17 mouse cellular contexts compared by ENCODE assay signal in the genomic region with DNA sequence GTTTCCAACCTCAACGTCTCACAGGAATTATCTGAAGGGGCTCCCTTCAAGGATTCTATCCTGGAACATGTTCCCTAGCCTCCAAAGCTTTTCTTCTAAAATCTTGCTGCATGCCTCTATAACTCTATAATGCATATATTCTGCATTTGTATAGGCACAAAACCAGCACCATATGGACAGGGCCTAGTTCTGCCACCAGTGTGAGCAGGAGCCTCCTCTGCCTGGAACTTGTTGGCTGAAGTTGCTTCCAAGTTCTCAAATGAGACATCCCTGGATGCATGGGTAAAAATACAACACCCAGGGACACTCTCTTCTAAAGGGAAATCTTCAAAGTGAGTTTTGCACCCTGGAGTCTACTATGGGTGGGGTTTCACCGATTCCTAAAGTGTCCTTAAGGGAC.
"Had no signal": no experiment of that assay in that cellular context is flagged by ENCODE, and none has a peak within 500 bp of the region (broad histone marks: within the 10 kb centered on the region; RNA-seq: fewer than 3 reads in every experiment).

No protein-coding gene starts in this region.

- H3K27ac ChIP-seq: midbrain, embryonic 10.5 days; midbrain, embryonic 12.5 days; neural tube, embryonic 13.5 days; neural tube, embryonic 15.5 days had no signal

- H3K27me3 ChIP-seq: midbrain, embryonic 12.5 days; neural tube, embryonic 13.5 days; neural tube, embryonic 15.5 days had no signal

- DNase-seq: lung, adult 18-20 months; lung, embryonic 14.5 days; lung, postnatal 10 days; lung, postnatal 4 days; midbrain, embryonic 14.5 days; retina, postnatal 1 day; right cerebral cortex, postnatal 14 days; right cerebral cortex, postnatal 4 days; spleen, adult 18-20 months; thymus, postnatal 14 days; thymus, postnatal 36 days had no signal

- H3K4me2 ChIP-seq: lung, embryonic 14.5 days; midbrain, embryonic 12.5 days; neural tube, embryonic 13.5 days; neural tube, embryonic 15.5 days had no signal

- H3K9ac ChIP-seq: lung, embryonic 14.5 days; midbrain, embryonic 12.5 days; neural tube, embryonic 13.5 days; neural tube, embryonic 15.5 days had no signal

- H3K4me3 ChIP-seq: midbrain, embryonic 10.5 days; midbrain, embryonic 12.5 days; myocyte; neural tube, embryonic 13.5 days; neural tube, embryonic 15.5 days had no signal

- H3K36me3 ChIP-seq: midbrain, embryonic 10.5 days; midbrain, embryonic 12.5 days; neural tube, embryonic 13.5 days; neural tube, embryonic 15.5 days had no signal

- H3K9me3 ChIP-seq: midbrain, embryonic 10.5 days; midbrain, embryonic 12.5 days; neural tube, embryonic 13.5 days; neural tube, embryonic 15.5 days had no signal

- H3K4me1 ChIP-seq: midbrain, embryonic 10.5 days; midbrain, embryonic 12.5 days; neural tube, embryonic 13.5 days; neural tube, embryonic 15.5 days had no signal

- ATAC-seq: midbrain, embryonic 16.5 days had no signal
